Comparison of ENCODE assay signal across 8 mouse cellular contexts in genomic region chr4:117872471-117872886, GRCm38 (mm10). TPM values are rescaled to one million over a fixed set of nuclear protein-coding genes. Genes with fewer than 3 reads are reported as not detected.
DNase-seq lines count a peak whose midpoint lies in the region; ATAC-seq and TF ChIP-seq lines count a peak whose summit lies in the region.

TSS of gene Ccdc24 (minus strand) at chr4:117872557.

- no peak for TF ChIP-seq EP300 in heart, adult 2 months (IDR thresholded peaks at IDR 0.05; ENCODE audit: insufficient read depth, low read depth, low read length)

- peak within 1 kb of the TSS; percentile 56 for H3K4me2 ChIP-seq in limb, embryonic 13.5 days (replicated peaks)
- peak within 1 kb of the TSS; percentile 32 for H3K4me2 ChIP-seq in neural tube, embryonic 11.5 days (ENCODE audit: low read depth)

- no peak for DNase-seq in heart, embryonic 10.5 days (ENCODE audit: low spot score)
- no peak for DNase-seq in heart, adult 2 months
- DNase-seq in neural tube, embryonic 11.5 days (ENCODE audit: low spot score) = no peak
- DNase-seq in thymus, postnatal 10 days (ENCODE audit: low spot score in 2 of 2) = no peak

- no peak for TF ChIP-seq POLR2A in heart, adult 2 months (IDR thresholded peaks at IDR 0.05; ENCODE audit: insufficient read depth, low read depth, low read length)

- no peak for TF ChIP-seq CTCF in heart, adult 2 months (IDR thresholded peaks at IDR 0.05)

- no peaks in the 10 kb centered on the region for H3K9me3 ChIP-seq in heart, embryonic 10.5 days
- no peaks in the 10 kb centered on the region for H3K9me3 ChIP-seq in limb, embryonic 13.5 days
- H3K9me3 ChIP-seq in neural tube, embryonic 11.5 days (ENCODE audit: control insufficient read depth, low read length) = no peaks in the 10 kb centered on the region

- peak within 1 kb of the TSS; percentile 63 for H3K27ac ChIP-seq in heart, embryonic 10.5 days
- no peak within 1 kb of the TSS for H3K27ac ChIP-seq in heart, adult 2 months
- H3K27ac ChIP-seq in limb, embryonic 13.5 days = no peak within 1 kb of the TSS
- H3K27ac ChIP-seq in neural tube, embryonic 11.5 days (ENCODE audit: low read depth, low read length) = no peak within 1 kb of the TSS

- WGBS in heart, embryonic 10.5 days = 9% methylated on average over 14 of the region's 14 CpGs
- 20% methylated on average over 14 of the region's 14 CpGs for WGBS in heart, adult 2 months
- 8% methylated on average over 14 of the region's 14 CpGs for WGBS in limb, embryonic 13.5 days
- 7% methylated on average over 13 of the region's 14 CpGs for WGBS in neural tube, embryonic 11.5 days

- peak within 1 kb of the TSS; percentile 55 for H3K4me3 ChIP-seq in heart, embryonic 10.5 days
- no peak within 1 kb of the TSS for H3K4me3 ChIP-seq in heart, adult 2 months
- H3K4me3 ChIP-seq in limb, embryonic 13.5 days = peak within 1 kb of the TSS; percentile 18
- no peak within 1 kb of the TSS for H3K4me3 ChIP-seq in neural tube, embryonic 11.5 days (ENCODE audit: low read depth, low read length)

- H3K36me3 ChIP-seq in heart, embryonic 10.5 days = peaks cover 43% of the 10 kb centered on the region
- H3K36me3 ChIP-seq in heart, adult 2 months (ENCODE audit: control insufficient read depth, insufficient read depth, low read length) = no peaks in the 10 kb centered on the region
- H3K36me3 ChIP-seq in limb, embryonic 13.5 days = peaks cover 53% of the 10 kb centered on the region
- H3K36me3 ChIP-seq in neural tube, embryonic 11.5 days (ENCODE audit: control insufficient read depth, insufficient read depth, low read length) = peaks cover 11% of the 10 kb centered on the region

- peaks cover 51% of the 10 kb centered on the region for H3K4me1 ChIP-seq in heart, embryonic 10.5 days
- no peaks in the 10 kb centered on the region for H3K4me1 ChIP-seq in heart, adult 2 months (ENCODE audit: control insufficient read depth, insufficient read depth, low read length)
- peaks cover 16% of the 10 kb centered on the region for H3K4me1 ChIP-seq in limb, embryonic 13.5 days
- peaks cover 6% of the 10 kb centered on the region; the same call in 1 of the 2 replicates for H3K4me1 ChIP-seq in neural tube, embryonic 11.5 days (ENCODE audit: control insufficient read depth, insufficient read depth, low read length)

- no peak within 1 kb of the TSS for H3K9ac ChIP-seq in heart, adult 2 months (ENCODE audit: low read depth, low read length)
- H3K9ac ChIP-seq in limb, embryonic 13.5 days = peak within 1 kb of the TSS; percentile 45
- H3K9ac ChIP-seq in neural tube, embryonic 11.5 days (ENCODE audit: low read length) = peak within 1 kb of the TSS; percentile 32; the same call in 1 of the 2 replicates

- H3K27me3 ChIP-seq in heart, embryonic 10.5 days (ENCODE audit: insufficient read depth, poor library complexity, severe bottlenecking) = peaks cover 23% of the 10 kb centered on the region; the same call in 1 of the 2 replicates
- no peaks in the 10 kb centered on the region for H3K27me3 ChIP-seq in heart, adult 2 months (ENCODE audit: control insufficient read depth, insufficient read depth, low read length)
- H3K27me3 ChIP-seq in limb, embryonic 13.5 days = no peaks in the 10 kb centered on the region
- no peaks in the 10 kb centered on the region for H3K27me3 ChIP-seq in neural tube, embryonic 11.5 days (ENCODE audit: control insufficient read depth, insufficient read depth, low read length)

- H3K79me2 ChIP-seq in heart, adult 2 months (replicated peaks; ENCODE audit: control insufficient read depth, insufficient read depth, low read length) = no peaks in the 10 kb centered on the region

- intact Hi-C loops in heart, adult 2 months (cut with DNase I) = no loop called here

- peak; percentile 38; the same call in 1 of the 2 replicates for ATAC-seq in granulocyte monocyte progenitor cell, adult 5-6 weeks (replicated peaks; ENCODE audit: poor library complexity, severe bottlenecking)
- ATAC-seq in limb, embryonic 13.5 days (ENCODE audit: low FRiP score, low read depth) = no peak
- ATAC-seq in neural tube, embryonic 11.5 days (ENCODE audit: insufficient read depth, low FRiP score, low TSS enrichment) = no peak
- ATAC-seq in frontal cortex, adult (ENCODE audit: low TSS enrichment) = no peak
- ATAC-seq in CD4-positive, CD25-positive, alpha-beta regulatory T cell, adult 4 months = no peak

RNA-seq across cellular contexts. Expression of gene Ccdc24, which starts in this region (rescaled TPM):
- 0.79 and 1.0 TPM in 2 replicates for polyA plus RNA-seq in heart, embryonic 10.5 days (2016; fragmentation: Nextera tagmentation; extraction: Ambion mirVana)
- under 1 TPM; 0.09 to 0.18 TPM for total RNA-seq in heart, adult 2 months (2021)
- 1.1 and 2.0 TPM in 2 replicates for polyA plus RNA-seq in heart, adult 2 months (2012; rRNA removed)
- not detected in 2 replicates for total RNA-seq in granulocyte monocyte progenitor cell, adult 5-6 weeks (2014; fragmentation: Nextera tagmentation)
- total RNA-seq in granulocyte monocyte progenitor cell, adult 5-6 weeks (2017) = not detected in 2 replicates
- polyA plus RNA-seq in limb, embryonic 13.5 days (2015; fragmentation: Nextera tagmentation; extraction: Ambion mirVana) = 1.3 and 1.7 TPM in 2 replicates
- 0.81 and 1.8 TPM in 2 replicates for polyA plus RNA-seq in neural tube, embryonic 11.5 days (2014; fragmentation: Nextera tagmentation; extraction: Ambion mirVana)
- not detected for polyA plus RNA-seq in CD4-positive, CD25-positive, alpha-beta regulatory T cell, adult 4 months (2017; shearing (Covaris generic))

Comparison
In these comparisons a context has a peak if more than half of its experiments do, and no peak if none do; other contexts are left out.
1. H3K4me3 ChIP-seq: peak in heart, embryonic 10.5 days (single experiment) and limb, embryonic 13.5 days (single experiment); none in heart, adult 2 months (single experiment) and neural tube, embryonic 11.5 days (single experiment).
2. Peak in ATAC-seq in granulocyte monocyte progenitor cell, adult 5-6 weeks; RNA of the gene not detected or under 1 TPM.